Mouse (Mus musculus) lung, postnatal 36 days (tissue): ENCODE data around the gene BC049352.

ENCODE experiments used
- DNase-seq: peaks from one replicate; pipeline ENCODE4 v3.0.0; 2022; ENCODE audit warnings: mixed read lengths

BC049352 gene

DNA sequence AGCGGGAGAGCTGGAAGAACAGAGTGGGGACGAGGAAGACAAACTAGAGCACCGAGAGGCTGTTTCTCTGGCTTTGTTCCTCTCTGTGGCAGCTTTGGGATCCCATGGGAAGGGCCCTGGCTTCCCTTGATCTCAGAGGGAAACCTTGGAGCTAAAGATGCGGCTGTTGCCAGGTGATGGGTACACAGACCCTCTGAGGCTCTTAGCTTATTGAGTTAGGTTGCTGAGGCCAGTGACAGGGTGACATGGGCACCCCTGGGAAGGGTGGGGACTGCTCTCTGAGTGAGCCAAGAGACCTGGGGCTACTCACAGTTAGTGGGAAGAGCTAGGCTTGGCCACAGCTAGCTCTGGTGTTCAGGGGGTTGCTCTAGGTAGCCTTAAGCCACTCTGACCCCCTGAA, 13.7 kb downstream of the BC049352 start:
- DNase-seq, result no peak

GRCm38 (mm10) chr9:45196125-45196830, 14.5 kb downstream of the BC049352 start:
- no peak for DNase-seq

GRCm38 (mm10) chr9:45197549-45197948, 15.7 kb downstream of the BC049352 start:
- DNase-seq, result peak; percentile 24

DNA sequence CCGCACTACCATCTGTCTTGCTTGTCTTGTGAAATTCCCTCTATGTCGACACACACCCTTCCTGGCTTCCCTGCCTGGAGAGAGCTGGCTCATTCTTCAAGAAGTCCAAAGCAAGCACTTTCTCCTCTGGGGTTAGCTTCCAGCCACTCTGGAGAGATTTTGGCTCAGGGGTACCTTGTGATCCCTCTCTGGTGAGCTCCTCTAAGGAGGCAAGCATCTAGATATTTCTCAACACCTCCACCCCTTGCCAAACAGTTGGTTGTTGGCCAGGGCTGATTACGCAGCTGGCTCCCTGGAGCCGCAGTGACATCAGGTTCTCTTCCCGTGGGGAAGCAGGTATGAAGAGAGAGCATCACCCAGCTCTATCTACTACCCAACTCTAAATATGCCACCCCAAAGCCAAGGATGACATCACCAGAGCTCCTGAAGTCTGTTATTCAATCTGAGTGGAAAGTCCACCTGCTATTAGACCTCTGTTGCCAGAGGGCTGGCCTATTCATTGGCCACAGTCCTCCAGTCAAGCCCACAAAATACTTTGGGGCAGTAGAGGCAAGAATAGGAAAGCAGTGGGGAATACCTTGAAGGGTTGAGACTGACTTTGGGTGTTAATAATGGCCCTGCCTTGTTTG, 19.6 kb downstream of the BC049352 start:
- DNase-seq, result peak; percentile 82

GRCm38 (mm10) chr9:45202021-45202798, 20.4 kb downstream of the BC049352 start:
- no peak for DNase-seq

GRCm38 (mm10) chr9:45203797-45204410, 22.1 kb downstream of the BC049352 start, which contains the start of gene Tmprss4:
TSS of gene Tmprss4 (minus strand) at chr9:45204092.
- peak; percentile 88 for DNase-seq

- no peak for DNase-seq
Measured at GRCm38 (mm10) chr9:45205143-45205542, 23.3 kb downstream of the BC049352 start.

GRCm38 (mm10) chr9:45206121-45206520, 24.3 kb downstream of the BC049352 start:
- DNase-seq, result no peak

DNA sequence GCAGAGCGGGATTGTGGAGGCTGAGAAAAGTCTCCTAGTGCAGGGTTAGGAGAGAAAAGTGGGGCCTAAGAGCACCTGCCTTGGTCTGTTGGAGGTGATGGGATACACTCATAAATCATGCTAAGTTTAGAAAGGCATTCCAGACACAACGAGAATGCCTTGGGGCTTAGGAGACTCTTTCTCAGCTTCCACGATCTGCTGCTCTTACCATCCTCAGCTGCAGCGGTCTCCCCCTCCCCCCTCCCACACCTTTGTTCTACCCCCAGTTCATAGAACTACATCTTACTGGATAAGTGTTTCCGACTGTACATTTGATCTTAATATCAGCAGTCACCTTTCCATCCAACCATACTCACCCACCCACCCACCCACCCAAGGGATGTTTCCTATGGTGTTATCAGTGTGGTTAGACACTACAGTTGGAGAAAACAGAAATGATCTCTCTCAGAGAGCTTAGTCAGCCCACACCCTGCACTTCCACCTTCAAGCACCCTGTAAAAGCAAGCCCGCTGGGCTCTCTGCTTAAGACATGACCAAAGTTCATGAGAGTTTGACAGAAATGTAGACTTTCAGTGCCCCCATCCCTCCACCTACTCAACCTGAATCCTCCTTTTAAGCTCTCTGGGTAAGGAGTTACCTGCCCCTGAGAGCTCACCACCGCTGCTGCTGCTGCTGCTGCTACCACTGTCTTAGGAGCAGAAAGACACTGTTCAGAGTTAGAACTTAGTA, 25.4 kb downstream of the BC049352 start:
- no peak for DNase-seq

GRCm38 (mm10) chr9:45212001-45212400, 30.2 kb downstream of the BC049352 start:
- no peak for DNase-seq

- DNase-seq, result no peak
Measured at GRCm38 (mm10) chr9:45215526-45216179, 33.8 kb downstream of the BC049352 start.

- DNase-seq, result no peak
Measured at GRCm38 (mm10) chr9:45219644-45220043, 37.8 kb downstream of the BC049352 start.

DNA sequence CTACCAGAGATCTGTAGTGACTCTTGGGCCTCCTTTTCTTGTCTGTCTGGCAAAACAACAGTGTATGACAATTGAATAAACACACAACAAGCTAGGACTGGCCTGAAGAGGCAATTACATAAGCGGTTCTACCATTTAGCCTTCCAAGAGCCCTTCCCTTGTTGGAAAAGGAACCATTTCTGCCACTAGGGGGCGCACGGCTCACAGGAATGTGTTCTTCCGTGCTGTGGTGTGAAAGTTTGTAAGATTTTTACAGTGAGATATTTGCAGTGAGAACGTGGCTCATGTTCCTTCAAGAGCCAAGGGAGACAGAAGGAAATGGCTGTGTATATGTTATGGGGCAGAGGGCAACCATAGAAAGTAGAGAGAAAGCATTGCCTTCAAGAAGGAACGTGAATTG, 39.8 kb downstream of the BC049352 start:
- peak; percentile 96 for DNase-seq

DNA sequence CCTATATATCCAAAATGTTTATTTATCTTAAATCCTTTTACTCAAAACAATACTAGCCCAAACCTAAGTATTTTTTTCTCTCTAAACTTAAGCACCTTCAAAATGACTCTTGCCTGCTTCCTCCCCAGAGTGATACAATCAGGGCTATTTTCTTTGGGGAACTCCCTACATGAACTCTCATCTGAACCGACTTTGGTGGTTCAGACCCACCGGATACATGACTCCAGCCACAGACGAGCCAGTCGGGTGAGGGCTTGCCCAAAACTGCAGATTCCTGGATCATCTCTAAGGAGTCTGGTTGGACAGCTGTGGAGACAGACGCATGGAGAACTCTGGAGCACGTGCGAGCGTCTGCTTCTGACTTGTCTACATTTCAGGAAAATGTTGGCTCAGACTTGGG, 47.6 kb downstream of the BC049352 start:
- DNase-seq, result no peak

DNA sequence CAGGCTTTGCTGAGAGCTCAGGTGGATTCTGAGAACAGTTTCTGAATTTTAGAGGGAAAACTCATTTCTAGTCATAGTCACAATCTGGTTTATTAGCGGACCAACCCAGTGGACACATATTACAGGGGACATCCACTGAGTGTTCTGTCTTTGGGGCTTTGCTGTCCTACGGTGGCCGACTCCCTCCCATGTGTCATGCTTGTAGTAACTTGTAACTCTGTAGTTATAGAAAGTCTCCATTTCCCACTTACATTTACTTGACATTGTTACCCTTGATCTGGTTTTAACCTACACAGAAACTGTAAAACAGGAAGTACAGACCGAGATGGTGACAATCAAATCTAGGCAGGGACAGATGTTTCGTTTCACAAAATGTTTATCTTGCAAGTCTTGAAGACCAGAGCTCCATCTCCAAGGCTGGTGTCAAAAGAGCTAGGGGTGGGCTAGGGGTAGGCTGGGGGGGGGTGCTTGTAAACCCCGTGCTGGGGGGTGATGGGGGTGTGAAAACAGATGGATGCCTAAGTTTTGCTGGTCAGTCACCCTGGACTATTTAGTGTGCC, 53.9 kb downstream of the BC049352 start:
- peak; percentile 21 for DNase-seq

DNA sequence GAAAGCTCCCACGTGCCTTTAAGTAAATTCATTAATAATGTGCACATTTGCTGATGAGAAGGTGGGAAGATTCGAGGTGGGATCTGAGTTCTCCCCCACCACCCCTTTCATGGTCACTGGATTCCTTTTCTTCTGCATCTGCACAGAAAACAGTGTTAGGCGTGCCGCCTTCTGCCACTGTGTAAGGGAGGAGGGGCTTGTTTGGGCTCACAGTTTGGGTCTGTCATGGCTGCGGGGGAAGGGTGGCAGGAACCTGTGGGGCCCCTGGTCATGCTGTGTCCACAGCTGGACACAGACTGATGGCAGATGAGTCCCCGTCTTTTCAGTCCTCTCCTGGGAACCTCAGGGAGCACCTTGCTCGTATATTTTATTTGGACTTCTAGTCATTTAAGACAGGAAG, 54.9 kb downstream of the BC049352 start:
- no peak for DNase-seq

DNA sequence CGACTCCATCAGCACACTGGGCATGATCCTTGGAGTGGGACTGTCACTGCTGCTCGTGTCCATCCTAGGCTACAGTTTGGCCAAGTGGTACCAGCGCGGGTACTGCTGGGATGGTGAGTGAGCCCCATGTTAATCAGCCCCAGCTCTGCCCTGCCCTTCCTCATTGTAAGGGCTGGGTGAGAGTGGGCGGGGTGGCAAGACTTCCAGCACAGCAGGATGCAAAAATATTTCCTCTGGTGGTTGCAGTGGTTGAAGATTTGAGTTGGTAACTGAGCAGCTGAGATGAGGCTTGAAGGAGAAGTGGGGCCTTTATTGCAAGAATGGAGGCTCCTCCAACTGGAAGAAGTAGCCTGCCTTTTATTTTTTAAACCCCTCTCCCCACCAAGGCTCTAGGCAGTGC, 59.6 kb downstream of the BC049352 start:
- peak; percentile 64 for DNase-seq

DNA sequence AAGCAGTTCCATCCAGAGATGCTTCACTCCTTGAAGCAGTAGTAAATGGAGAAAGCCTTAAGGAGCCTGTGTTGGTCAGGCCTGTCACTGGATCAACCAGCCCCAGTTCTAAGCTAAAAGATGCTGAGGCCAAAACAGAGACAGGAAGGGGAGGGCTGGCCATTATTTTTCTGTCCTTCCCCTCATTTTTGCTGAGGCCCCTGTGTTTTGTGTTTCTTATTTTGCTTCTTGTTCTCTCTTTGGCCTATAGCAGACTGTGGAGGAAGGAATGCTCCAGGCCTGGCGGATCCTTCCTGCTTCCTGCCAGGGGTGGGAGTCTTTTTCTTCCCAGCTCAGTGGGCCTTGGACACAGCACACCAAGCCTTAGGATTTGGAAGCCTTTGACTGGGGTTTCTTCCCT, 63.6 kb downstream of the BC049352 start:
- DNase-seq, result no peak

DNA sequence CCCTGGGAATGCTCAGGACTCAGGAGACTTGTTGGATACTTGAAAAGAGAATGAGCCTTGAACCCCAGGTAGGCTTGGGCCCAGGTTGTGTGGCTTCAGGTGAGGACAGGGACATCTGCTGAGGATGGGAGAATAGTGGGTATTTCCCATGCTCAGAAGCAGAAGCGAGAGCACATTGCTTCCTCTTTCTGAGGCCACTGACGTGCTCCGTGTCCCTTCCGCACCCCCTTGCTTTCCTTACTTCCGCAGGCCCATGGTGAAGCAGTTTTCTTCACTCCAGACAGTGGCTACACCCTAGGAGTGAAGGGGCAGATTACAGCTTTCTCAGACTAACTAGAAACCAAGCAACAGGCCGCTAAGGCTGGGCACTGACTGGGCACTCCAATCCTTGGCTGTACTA, 64.3 kb downstream of the BC049352 start:
- DNase-seq, result peak; percentile 70

- peak; percentile 32 for DNase-seq
Measured at GRCm38 (mm10) chr9:45247536-45247935, 65.7 kb downstream of the BC049352 start.

DNA sequence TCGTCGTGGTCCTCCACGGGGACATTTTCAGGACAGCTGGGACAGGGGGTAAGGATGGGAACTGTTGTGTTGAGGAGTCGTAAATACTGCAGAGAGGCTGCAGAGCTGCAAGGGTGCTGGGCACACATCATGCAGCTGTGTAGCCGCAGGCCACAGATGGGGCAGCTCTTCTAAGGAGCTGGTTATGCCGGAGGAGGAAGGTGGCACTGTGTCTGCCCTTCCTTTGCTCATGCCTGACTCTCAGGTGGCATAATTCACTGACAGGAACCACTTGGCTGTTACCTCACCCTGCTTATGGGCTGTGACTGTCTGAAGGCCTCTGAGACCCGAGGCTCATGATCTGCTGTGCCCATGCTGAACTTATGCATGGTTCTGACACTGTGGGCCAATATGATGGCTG, 68.5 kb downstream of the BC049352 start:
- DNase-seq, result no peak

DNA sequence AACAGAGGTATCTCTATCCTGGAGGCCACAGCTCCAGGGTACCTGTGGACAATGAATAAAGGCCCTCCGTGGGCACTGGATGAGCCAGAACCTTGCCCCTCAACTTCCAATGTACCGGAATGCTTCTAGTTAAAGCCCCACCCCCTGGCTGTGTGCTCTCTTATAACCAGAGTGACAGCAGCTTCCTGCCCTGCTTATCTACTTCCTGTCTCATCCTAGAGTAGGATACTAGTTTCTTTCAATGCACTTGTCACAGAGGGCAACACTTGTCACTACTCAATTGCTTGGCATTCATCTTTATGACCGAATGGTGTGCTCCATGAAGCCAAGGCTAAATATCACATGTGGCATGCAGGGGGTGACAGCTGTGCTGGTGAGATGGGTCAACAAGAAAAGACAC, 69.5 kb downstream of the BC049352 start:
- no peak for DNase-seq
